Mouse (Mus musculus) ES-Bruce4 (cell line): ENCODE measurements at regions not wholly inside any gene's neighbourhood (a gene's known extent, or its start where the extent isn't known, plus 50 kb on each side); places are given as distances from the start of the nearest gene placed in this dataset.

Source experiments
- CTCF ChIP-seq: IDR thresholded peaks from one replicate; pipeline ENCODE4 v1.8.1; 2011; ENCODE audit warnings: low read depth, low read length
- EP300 ChIP-seq: IDR thresholded peaks from 2 replicates; pipeline ENCODE4 v1.6.1; 2011; ENCODE audit warnings: low read depth, low read length; ENCODE audit not compliant: insufficient read depth
- POLR2A ChIP-seq: IDR thresholded peaks from one replicate; pipeline ENCODE4 v1.8.1; 2011; ENCODE audit warnings: low read length; ENCODE audit not compliant: insufficient read depth

- no peak for TF ChIP-seq CTCF
- TF ChIP-seq POLR2A: no peak
- TF ChIP-seq EP300: no peak
These were observed 278.1 kb downstream of the Tle4 start for GRCm38 (mm10) chr19:14319677-14320191.
